Mouse (Mus musculus) gastrocnemius, postnatal 4 days (tissue): Measurements from ENCODE around the gene Ccdc47. TPM values are rescaled to one million over a fixed set of nuclear protein-coding genes. Genes with fewer than 3 reads are reported as not detected.
"Not testable (repeated sequence)": the region's sequence is repeated elsewhere in the genome, so short reads cannot be mapped to it uniquely, and the experiment has no call there.

Experiments used
- DNase-seq, 2 experiments: peaks; one replicate each; pipeline ENCODE4 v3.0.0; 2021 to 2022; ENCODE audit warnings: low spot score in 2 of 2, mixed read lengths in 2 of 2
- total RNA-seq, 2 experiments: library from RNA; stranded (reverse); gene quantifications; 2 replicates each; pipeline ENCODE4 v1.2.3; 2021

Gene Ccdc47
- total RNA-seq, 2 experiments from 2014 or later: 72.7 to 74.6 TPM

DNA sequence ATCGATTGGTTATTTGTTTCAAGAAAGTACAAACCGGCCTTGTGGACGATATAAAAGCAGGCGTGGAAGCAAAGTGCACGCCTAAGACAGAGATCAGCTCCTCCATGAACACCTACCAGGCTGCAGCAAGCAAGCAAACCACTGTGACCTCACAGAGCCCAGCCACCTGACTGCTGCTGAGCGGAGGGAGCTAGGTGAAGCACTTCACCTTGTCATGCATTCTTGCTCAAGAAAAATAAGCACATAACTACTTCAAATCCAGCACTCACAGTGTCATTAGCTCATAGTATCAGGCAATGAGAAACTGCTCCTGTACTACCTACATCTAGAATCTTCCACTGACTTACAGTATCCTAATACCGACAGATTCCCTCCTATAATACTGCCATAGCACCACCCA lies 16.1 kb downstream of the Ccdc47 start:
- DNase-seq: not testable (repeated sequence)

DNA sequence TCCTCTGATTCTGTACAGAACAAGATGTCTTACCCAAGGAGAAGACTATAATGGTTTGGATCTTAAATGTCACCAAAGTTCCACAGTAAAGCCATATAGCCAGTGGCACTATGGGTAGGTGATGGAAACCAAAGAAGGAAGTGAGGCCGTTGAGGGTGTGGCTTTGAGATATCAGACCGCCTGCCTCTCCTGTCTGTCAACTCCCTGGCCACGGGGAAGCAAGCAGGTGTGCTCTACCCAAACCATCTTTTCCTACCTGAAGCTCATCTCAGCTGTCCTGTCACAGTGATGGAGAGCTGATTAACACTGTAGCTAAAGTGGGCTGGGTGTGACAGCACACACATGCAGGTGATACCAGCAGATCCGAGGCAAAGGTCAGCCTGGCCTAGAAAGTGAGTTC lies 17.9 kb downstream of the Ccdc47 start:
- no peak for DNase-seq

DNA sequence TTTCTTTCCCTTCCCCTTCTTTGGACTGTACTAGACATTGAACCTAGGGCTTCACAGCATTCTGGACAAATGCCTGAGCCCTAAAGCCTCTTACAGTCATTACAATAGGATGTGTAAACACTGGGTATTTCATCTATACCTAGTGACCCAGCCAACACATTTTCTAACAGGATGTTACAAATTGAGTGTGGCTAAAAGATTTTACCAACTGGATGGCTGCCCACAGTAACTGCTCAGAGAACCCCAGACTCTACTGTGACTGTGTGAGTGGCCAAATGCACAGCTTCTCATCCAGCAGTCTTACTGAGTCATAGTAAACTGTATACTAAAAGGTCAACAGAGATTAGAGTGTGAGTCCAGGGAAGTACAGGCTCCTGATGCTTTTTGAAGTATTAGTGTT lies 20.8 kb downstream of the Ccdc47 start:
- no peak for DNase-seq

DNA sequence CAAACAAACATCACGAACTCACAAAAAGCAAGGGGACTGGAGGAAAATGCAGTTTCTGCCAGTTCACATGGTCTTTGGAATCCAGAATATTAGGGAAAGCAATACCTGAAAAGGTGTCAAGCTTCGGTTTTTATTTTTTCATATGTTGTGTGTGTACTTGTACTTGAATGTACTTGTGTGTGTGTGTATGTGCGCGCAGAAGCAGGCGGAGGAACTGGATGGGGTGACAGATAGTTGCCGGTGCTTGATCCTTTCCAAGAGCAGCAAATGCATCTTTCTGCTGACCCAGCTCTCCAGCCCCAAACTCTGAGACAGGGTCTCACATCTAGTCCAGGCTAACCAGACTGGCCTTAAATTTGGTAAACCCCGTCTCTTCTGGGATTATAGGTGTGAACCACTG lies 21.3 kb downstream of the Ccdc47 start:
- DNase-seq: no peak

DNA sequence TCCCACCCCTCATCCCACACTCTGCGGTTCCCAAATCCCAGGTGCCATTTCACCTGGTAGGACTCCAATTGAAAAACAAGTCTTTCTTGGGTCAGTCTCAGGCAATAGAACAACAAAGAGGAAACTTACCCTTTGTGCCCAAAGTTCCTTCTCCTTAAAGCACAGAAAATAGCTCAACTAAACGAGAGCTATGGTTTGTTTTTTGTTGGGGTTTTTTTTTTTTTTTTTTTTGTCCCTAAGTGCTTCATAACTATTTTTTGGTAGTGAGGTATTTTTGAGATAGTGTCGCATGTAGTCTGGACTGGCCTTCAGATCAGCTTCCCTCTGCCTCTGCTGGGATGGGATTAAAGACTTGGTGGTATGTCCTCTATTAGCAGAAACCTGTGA lies 22.0 kb downstream of the Ccdc47 start:
- DNase-seq: no peak

DNA sequence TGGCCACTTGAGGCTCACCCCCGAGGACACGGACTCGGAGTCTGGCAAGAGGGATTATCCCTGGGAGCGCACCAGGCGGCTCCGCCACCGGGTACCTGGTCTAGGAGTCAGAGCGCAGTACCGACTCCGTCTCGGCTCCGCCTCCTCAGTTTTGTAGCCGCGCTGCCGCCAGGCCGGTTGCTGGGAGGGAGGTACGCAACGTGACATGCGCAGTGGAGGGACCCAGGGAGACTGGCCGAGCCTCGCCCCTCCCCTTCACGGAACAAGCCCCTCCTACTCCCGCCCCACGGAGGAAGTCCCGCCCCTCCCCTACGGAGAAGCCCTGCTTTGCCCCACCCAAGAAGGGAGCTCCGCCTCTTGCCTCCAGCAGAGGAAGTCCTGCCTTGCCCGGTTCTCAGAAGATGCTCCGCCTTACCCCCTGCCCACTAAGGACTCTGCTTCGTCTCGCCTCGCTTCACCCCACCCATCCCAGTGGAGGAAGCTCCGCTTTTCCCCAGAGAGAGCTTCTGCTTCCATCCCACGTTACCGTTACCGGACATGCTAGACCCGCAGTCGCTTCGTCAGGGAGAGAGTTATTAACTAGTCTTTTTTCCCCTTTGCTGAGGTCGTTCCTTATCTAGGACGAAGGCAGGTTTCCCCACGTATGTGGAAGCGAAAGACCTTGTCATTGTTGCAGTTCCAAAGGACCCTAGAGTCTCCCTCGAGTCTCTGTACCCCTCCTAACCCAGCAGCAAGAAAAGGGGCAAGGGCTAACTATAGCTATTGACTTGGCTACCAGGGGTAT lies 22.6 kb downstream of the Ccdc47 start:
- peak; percentile 95 to 97 for DNase-seq

DNA sequence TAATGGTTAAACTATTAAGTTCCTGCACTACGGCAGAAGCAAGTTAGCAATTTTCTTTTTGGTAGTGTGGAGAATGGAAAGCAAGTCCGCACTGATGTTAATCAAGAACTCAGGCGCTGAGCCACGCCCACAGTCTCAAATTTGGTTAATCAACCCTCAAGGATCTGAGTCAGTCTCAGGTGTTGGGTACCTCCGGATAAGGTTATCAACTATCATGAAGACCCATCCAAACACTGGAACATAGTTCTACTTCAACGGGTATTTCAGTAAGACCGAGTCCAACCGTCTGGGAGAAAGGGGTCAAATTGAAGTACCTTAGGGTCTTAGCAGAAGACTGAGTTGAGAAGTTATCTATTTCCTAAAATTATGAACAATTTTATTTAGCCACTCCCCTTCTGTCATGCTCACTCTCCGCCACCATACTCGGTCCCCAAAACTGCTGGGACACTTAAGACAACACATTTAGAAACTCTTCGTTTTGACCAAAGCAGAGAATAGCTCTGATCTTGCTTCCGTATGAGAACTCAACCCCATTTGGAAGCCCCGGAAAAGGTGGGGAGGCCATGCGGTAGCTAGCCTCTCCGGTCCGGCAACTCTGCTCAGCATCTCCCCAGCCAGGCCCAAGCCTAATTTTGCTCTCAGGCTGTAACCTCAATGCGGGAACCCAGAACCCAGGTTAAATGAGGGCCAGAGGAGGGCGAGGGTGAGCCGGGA lies 23.3 kb downstream of the Ccdc47 start:
- DNase-seq: no peak

DNA sequence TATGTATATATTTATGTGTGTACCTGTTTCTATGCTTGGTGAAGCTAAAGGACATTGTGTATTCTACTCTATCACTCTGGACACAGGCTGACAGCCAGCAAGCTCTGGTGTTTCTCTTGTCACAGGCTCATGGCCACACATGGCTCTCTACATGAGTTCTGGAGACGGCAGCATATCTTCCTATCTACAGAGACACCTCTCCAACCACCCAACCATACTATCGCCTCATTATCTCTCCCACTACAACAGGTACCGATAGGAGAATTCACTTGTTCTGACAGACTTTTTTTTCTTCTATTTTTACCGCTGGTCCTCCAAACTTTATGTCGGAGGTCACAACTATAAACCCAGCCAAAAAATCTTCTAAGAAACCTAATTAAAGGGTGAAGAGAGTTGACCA lies 23.9 kb downstream of the Ccdc47 start:
- no peak for DNase-seq

DNA sequence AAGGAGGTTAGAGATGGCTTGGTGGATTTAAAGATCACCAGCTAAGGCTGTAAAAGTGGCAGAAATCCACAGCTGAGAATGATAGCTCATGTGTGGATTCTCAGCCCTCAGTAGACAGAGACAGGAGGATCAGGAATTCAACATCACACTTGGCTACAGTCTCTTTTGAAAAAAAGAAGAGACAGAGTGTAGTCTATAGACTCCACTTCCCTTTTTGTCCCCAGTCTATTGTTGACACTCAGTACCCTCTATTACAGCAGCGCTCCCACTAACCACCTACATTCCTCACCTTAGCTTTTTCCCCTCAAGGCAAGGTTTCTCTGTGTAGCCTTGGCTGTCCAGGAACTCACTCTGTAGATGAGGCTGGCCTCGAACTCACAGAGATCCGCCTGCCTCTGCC lies 24.4 kb downstream of the Ccdc47 start:
- no peak for DNase-seq

DNA sequence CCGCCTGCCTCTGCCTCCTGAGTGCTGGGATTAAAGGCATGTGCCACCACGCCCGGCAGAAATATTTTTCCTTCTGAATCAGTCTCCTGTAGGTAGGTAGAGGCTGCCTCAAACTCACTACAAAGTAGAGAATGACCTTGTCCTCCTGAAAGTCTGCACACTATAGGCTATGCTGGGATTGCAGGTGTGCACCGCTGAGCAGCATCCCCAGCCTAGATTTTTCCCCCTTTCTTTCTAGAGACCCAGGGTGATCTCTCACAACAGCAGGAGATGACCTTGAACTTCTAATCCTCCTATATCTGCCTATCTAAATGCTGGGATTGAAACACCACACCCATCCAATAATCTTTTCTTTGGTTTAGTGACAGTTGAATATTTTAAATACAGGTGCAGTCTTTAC lies 28.8 kb downstream of the Ccdc47 start:
- no peak for DNase-seq

DNA sequence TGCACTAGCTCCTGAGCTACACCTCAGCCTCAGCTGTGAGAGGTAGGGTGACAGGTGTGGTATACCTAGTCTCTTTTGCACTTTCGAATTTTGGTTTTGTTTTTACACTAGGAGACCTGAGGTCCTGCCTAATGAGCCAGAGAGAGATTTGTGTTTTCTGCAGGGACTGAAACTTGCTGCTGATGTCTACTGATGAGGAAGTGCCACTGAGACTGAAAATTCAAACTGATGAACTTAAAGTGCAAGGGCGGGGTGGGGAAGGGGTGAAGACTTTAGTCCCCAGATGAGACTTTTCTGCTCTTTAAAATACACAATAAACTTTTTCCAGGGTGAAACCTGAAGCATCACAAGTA lies 35.7 kb downstream of the Ccdc47 start:
- DNase-seq: no peak

DNA sequence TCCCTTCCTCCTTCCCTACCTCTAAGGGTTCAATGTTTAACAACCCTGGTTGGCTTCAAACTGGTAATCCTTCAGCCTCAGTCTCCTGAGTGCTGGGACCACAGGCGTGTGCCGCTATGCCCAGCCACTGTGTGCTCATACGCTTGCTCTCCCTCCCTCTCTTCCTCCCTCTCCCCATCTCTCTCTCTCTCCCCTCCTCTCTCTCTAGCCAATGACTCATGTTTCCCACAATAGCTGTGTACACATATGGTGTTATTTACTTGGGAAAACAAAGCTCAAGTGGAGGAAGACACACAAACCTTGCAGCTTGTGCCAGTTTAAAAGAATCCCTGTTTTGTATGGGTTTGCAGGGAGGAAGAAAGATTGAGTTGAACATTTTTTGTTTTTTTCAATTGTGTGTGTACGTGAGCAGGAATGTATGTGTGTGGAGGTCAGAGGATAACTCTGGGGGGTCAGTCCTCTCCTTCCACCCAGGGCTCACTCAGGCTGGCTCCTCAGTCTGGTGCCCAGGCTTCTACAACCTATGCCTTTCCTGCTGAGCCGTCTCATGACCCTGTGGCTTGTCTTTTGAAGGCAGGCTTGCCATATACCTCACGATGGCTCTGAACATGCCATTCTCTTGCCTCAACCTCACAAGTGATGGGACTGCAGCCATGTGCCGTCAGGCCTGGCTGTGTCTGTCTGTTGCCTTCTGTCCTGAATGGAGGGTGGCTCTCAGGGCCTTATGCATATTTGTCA lies 36.3 kb downstream of the Ccdc47 start:
- no peak for DNase-seq

DNA sequence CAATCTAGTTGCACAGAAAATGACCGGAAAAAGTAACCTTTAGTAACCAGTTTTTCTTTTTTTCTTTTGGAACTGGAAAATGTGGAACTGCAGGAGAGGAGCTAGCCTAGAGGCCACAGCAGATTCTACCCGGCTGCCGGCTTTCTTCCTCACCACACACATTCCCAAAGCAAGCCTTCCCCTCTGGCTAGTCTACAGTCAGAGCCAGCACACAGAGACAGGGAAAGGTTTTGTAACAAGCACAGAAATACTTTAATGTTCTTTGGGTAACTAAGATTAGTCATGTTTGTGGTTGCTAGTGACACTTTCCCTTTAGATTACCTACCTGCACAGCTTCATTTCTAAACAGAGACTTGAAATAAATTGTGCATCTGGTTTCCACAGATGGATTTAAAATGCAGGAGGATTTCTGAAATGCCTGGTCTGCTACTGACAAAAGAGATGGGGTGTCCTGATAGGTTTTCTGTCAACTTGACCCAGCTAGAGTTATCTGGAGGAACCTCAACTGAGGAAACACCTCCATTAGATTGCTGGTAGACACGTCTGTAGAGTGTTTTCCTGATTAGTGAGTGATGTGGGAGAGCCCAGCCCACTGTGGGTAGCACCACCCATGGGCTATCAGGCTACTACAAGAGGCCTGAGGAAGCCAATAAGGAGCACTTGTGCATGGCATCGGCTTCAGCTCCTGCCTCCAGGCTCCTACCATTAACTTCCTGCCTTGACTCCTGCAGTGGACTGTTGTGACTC lies 37.9 kb downstream of the Ccdc47 start:
- no peak for DNase-seq

DNA sequence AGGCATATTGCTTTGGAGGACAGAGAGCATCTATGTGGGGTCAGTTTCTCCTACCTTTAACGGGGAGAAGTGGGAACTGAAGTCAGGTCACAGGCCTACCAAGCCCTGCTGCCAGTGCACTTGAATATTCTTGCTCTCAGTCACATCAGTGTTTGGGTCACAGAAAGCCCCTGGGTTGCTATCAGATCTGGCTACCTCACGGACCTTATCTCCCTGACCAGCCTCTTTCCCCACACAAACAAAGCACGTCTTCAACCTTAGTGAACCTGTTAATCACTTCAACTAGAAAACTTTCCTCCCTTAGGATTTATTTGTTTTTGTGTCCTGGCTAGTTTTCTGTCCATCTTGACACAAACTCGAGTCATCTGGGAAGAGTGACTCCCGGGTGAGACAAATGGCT lies 39.8 kb downstream of the Ccdc47 start:
- no peak for DNase-seq

DNA sequence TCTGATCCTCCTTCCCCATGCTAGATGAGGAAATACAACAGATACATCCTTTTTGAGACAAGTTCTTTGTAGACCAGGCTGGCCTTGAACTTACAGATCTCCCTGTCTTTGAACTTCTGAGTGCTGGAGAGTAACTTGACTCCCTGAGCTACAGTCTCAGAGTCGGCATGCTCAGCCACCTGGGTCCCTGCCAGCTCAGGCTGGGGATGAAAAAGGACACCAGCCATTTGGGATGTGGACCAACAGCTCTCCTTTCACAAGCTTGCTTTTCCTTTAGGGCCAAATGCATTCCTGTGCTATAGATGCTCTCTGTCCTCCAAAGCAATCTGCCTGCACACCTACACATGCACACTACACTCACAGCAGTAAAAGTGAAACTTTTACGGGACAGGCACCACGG lies 41.1 kb downstream of the Ccdc47 start:
- DNase-seq: peak in 1 of 2 experiments; percentile 45

DNA sequence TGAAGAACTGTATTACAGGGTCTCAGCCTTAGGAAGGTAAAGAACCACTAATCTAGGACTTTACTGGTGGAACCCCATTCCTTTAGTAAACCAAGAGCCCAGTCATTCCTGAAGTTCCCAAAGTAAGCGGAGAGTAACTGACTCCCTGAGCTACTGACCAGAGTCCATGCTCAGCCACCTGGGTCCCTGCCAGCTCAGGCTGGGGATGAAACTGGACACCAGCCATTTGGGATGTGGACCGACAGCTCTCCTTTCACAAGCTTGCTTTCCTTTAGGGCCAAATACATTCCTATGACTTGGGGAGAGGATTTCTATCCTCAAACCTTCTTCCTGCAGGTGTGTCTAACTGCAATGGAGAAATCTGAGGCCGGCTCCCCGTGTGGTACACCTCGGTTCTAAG lies 41.8 kb downstream of the Ccdc47 start:
- DNase-seq: peak in 1 of 2 experiments; percentile 67

DNA sequence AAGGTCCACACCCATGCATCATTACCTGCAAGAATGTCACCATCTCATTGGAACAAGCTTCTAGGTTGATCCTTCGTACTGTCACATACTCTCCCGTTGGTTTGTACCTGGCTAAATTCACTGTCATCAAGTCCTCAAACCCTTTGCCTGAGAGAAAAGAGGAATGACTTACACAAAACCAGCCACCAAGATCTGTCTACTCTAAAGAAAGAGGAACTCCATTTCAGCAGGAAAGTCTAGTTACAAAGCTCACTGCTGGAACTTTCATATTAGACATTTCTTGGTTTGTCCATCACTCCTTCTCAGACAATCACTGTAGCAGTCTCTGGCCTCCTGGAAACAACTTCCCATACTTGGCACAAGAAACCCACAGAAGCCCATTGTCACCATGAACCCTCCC lies 42.9 kb downstream of the Ccdc47 start:
- DNase-seq: no peak

DNA sequence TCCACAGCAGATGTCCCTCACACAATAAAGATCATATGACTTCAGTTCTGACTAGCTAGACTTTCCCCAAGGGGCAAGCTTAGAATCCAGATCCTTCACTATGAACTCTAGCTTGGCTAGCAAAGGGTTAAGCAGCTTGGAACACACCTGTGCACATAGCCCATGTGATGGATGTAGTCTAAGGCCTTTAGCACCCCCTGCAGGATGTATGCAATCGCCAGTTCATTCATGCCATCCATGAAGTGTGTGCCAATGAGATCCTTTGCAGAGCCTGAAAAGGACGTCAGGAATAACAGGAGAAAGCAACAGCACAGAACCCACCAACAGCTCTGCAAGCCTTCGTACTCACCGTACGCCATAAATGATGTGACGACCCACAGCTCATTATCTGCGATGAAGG lies 45.3 kb downstream of the Ccdc47 start:
- no peak for DNase-seq

DNA sequence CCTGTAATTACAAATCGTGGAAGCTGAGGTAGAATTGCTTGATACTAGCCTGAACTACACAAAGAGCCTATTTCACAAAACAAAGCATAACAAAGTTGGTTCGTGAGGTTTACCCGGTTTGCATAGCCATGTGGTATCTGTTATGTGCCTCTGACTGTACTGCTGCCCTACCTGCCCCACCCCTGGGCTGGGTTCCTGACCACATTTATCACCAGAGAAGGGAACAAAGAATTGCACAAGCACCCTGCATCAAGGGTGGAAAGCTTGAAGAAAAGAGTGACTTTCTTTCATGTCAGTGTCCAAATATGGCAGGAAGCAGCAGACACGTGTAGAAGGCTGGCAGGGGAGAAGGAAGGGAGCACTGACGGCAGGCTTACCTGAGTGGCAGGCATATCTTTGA lies 48.7 kb downstream of the Ccdc47 start:
- no peak for DNase-seq

DNA sequence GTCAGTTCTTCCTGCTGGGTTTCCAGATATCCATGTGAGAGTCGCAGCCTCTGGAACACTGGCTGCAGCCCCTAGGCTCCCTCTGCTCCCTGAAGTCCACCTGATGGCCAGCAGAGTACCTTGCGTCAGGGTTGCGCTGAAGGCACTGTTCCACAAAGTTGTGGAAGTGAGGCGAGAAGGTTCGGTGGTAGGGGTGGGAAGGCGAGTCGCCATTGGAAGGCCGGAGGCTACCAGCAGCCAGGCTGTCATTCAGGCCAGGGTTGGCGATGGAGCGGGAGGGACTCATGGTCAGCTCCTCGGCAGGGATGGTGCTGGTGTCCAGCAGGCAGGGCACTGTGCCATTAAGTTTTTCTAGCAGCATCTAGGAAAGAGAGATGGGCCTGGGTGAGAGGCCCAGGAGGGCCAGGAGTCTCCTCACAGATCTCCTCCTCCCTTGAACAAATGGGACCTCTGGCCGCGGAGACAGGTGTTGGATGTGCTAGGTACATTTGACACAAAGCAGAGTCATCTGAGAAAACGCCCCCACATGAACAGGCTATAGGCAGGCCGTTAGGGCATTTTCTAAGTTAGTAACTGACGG lies 51.5 kb downstream of the Ccdc47 start:
- no peak for DNase-seq

DNA sequence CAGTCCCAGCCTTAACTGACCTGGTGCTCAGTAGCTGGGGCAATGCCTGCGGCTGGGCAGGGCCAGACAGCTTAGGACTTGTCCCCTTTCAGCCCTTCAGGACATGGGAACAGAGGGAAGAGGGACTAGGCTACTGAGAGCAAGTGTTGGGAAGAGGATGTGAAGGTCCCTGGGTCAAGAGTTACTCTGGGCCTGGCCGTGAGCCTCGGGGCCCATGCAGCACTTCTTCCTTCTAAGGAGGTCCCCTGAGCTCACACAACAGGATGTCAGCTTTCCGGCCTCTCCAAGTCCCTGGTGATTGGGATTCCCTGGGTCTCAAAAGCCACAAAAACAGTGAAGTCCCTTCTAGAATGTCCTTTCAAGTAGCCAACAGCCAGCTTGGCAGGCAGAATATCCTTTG lies 52.6 kb downstream of the Ccdc47 start:
- DNase-seq: no peak
